Mouse (Mus musculus) kidney, adult 18-20 months (tissue): ENCODE measurements at regions not wholly inside any gene's neighbourhood (a gene's known extent, or its start where the extent isn't known, plus 50 kb on each side); places are given as distances from the start of the nearest gene placed in this dataset.

ENCODE experiments used
- DNase-seq: peaks from one replicate; pipeline ENCODE4 v3.0.0; 2021

- no peak for DNase-seq
Observed at GRCm38 (mm10) chr14:110276192-110276591, 478.8 kb downstream of the Slitrk6 start.

GRCm38 (mm10) chr14:110271270-110271669, 483.7 kb downstream of the Slitrk6 start:
- DNase-seq: no peak

GRCm38 (mm10) chr14:110244466-110244865, 510.5 kb downstream of the Slitrk6 start:
- no peak for DNase-seq

GRCm38 (mm10) chr14:110243549-110243948, 511.4 kb downstream of the Slitrk6 start:
- no peak for DNase-seq

GRCm38 (mm10) chr14:110238800-110239199, 516.1 kb downstream of the Slitrk6 start:
- DNase-seq: no peak

GRCm38 (mm10) chr14:110224678-110225446, 530.1 kb downstream of the Slitrk6 start:
- DNase-seq: no peak

- DNase-seq: no peak
Observed at GRCm38 (mm10) chr14:110190987-110191607, 563.9 kb downstream of the Slitrk6 start.

- DNase-seq: no peak
Observed at GRCm38 (mm10) chr14:110190471-110190870, 564.5 kb downstream of the Slitrk6 start.

- no peak for DNase-seq
Observed at GRCm38 (mm10) chr14:110179166-110179565, 575.8 kb downstream of the Slitrk6 start.

- no peak for DNase-seq
Observed at GRCm38 (mm10) chr14:110171162-110172117, 583.5 kb downstream of the Slitrk6 start.

- DNase-seq: no peak
Observed at GRCm38 (mm10) chr14:110168632-110169031, 586.3 kb downstream of the Slitrk6 start.

- no peak for DNase-seq
Observed at GRCm38 (mm10) chr14:110128265-110128664, 626.7 kb downstream of the Slitrk6 start.

GRCm38 (mm10) chr14:110125936-110126710, 628.8 kb downstream of the Slitrk6 start:
- DNase-seq: no peak

- no peak for DNase-seq
Observed at GRCm38 (mm10) chr14:110122710-110123109, 632.2 kb downstream of the Slitrk6 start.

GRCm38 (mm10) chr14:110115578-110115977, 639.4 kb downstream of the Slitrk6 start:
- no peak for DNase-seq

- no peak for DNase-seq
Observed at GRCm38 (mm10) chr14:110100852-110101251, 654.1 kb downstream of the Slitrk6 start.

- no peak for DNase-seq
Observed at GRCm38 (mm10) chr14:110078351-110078750, 676.6 kb downstream of the Slitrk6 start.

GRCm38 (mm10) chr14:110047748-110048147, 707.2 kb downstream of the Slitrk6 start:
- no peak for DNase-seq

- DNase-seq: no peak
Observed at GRCm38 (mm10) chr14:110043211-110043610, 711.7 kb downstream of the Slitrk6 start.

- DNase-seq: no peak
Observed at GRCm38 (mm10) chr14:110021812-110022211, 733.1 kb downstream of the Slitrk6 start.

- DNase-seq: no peak
Observed at GRCm38 (mm10) chr14:110015126-110015525, 739.8 kb downstream of the Slitrk6 start.

GRCm38 (mm10) chr14:110013229-110013628, 741.7 kb downstream of the Slitrk6 start:
- no peak for DNase-seq
